8 mouse cellular contexts compared by ENCODE assay signal in genomic region chr6:125081394-125081793, GRCm38 (mm10). TPM values are rescaled to one million over a fixed set of nuclear protein-coding genes. Genes with fewer than 3 reads are reported as not detected.
DNase-seq lines count a peak whose midpoint lies in the region; ATAC-seq lines count a peak whose summit lies in the region.

No protein-coding gene starts in this region.

- peak overlapping the region; percentile 72 for H3K4me2 ChIP-seq in kidney, embryonic 14.5 days (replicated peaks; ENCODE audit: low read depth, low read length)
- peak overlapping the region; percentile 78 for H3K4me2 ChIP-seq in embryonic facial prominence, embryonic 13.5 days
- H3K4me2 ChIP-seq in hindbrain, embryonic 16.5 days (ENCODE audit: low read length), result peak overlapping the region; percentile 81
- H3K4me2 ChIP-seq in midbrain, embryonic 15.5 days, result peak overlapping the region; percentile 74

- no peak for DNase-seq in kidney, postnatal 14 days
- no peak for DNase-seq in Muller cell, postnatal 12 days (ENCODE audit: inconsistent ontology term)
- no peak for DNase-seq in adrenal gland, adult 8-10 months
- DNase-seq in retina, postnatal 1 day, result no peak

- H3K27ac ChIP-seq in kidney, embryonic 14.5 days (ENCODE audit: low read depth, low read length), result no peak overlapping the region
- H3K27ac ChIP-seq in embryonic facial prominence, embryonic 13.5 days, result peak overlapping the region; percentile 85
- peak overlapping the region; percentile 87 for H3K27ac ChIP-seq in hindbrain, embryonic 16.5 days (ENCODE audit: low read depth, low read length)
- H3K27ac ChIP-seq in midbrain, embryonic 15.5 days, result peak overlapping the region; percentile 94

- WGBS in kidney, embryonic 14.5 days, result 25% methylated on average over 25 of the region's 25 CpGs
- WGBS in embryonic facial prominence, embryonic 13.5 days, result 25% methylated on average over 25 of the region's 25 CpGs
- WGBS in hindbrain, embryonic 16.5 days, result 19% methylated on average over 25 of the region's 25 CpGs
- WGBS in midbrain, embryonic 15.5 days, result 23% methylated on average over 25 of the region's 25 CpGs

- no peaks in the 10 kb centered on the region for H3K9me3 ChIP-seq in kidney, embryonic 14.5 days (ENCODE audit: control insufficient read depth, low read length)
- H3K9me3 ChIP-seq in embryonic facial prominence, embryonic 13.5 days, result no peaks in the 10 kb centered on the region
- H3K9me3 ChIP-seq in hindbrain, embryonic 16.5 days (ENCODE audit: control insufficient read depth, low read length), result no peaks in the 10 kb centered on the region
- H3K9me3 ChIP-seq in midbrain, embryonic 15.5 days, result no peaks in the 10 kb centered on the region

- peak overlapping the region; percentile 42 for H3K4me3 ChIP-seq in kidney, embryonic 14.5 days (ENCODE audit: low read length)
- H3K4me3 ChIP-seq in embryonic facial prominence, embryonic 13.5 days, result peak overlapping the region; percentile 48
- peak overlapping the region; percentile 46 for H3K4me3 ChIP-seq in hindbrain, embryonic 16.5 days (ENCODE audit: low read length)
- H3K4me3 ChIP-seq in midbrain, embryonic 15.5 days, result peak overlapping the region; percentile 46

- ATAC-seq in kidney, embryonic 14.5 days (ENCODE audit: low FRiP score, low TSS enrichment), result no peak; the same call in 1 of the 2 replicates
- peak; percentile 27; the same call in 1 of the 2 replicates for ATAC-seq in embryonic facial prominence, embryonic 13.5 days (ENCODE audit: insufficient number of reproducible peaks, insufficient read depth, low FRiP score, low TSS enrichment, low read depth)
- no peak; the same call in 1 of the 2 replicates for ATAC-seq in hindbrain, embryonic 16.5 days
- no peak; the same call in 1 of the 2 replicates for ATAC-seq in midbrain, embryonic 15.5 days (replicated peaks)

- no peaks in the 10 kb centered on the region for H3K27me3 ChIP-seq in kidney, embryonic 14.5 days (ENCODE audit: control insufficient read depth, insufficient read depth, low read length)
- no peaks in the 10 kb centered on the region; the same call in 1 of the 2 replicates for H3K27me3 ChIP-seq in embryonic facial prominence, embryonic 13.5 days
- no peaks in the 10 kb centered on the region for H3K27me3 ChIP-seq in hindbrain, embryonic 16.5 days (replicated peaks; ENCODE audit: control insufficient read depth, insufficient read depth, low read length)
- H3K27me3 ChIP-seq in midbrain, embryonic 15.5 days (replicated peaks), result no peaks in the 10 kb centered on the region

- H3K9ac ChIP-seq in kidney, embryonic 14.5 days (ENCODE audit: low read depth, low read length), result peak overlapping the region; percentile 70
- H3K9ac ChIP-seq in embryonic facial prominence, embryonic 13.5 days, result peak overlapping the region; percentile 77
- H3K9ac ChIP-seq in hindbrain, embryonic 16.5 days (ENCODE audit: low read depth, low read length), result peak overlapping the region; percentile 75
- peak overlapping the region; percentile 55 for H3K9ac ChIP-seq in midbrain, embryonic 15.5 days

- peaks cover 5% of the 10 kb centered on the region for H3K4me1 ChIP-seq in kidney, embryonic 14.5 days (ENCODE audit: control insufficient read depth, insufficient read depth, low read length)
- peaks cover 8% of the 10 kb centered on the region for H3K4me1 ChIP-seq in embryonic facial prominence, embryonic 13.5 days
- H3K4me1 ChIP-seq in hindbrain, embryonic 16.5 days (ENCODE audit: control insufficient read depth, insufficient read depth, low read depth, low read length), result peaks cover 4% of the 10 kb centered on the region
- H3K4me1 ChIP-seq in midbrain, embryonic 15.5 days, result peaks cover 11% of the 10 kb centered on the region

- no peaks in the 10 kb centered on the region for H3K36me3 ChIP-seq in kidney, embryonic 14.5 days (ENCODE audit: control insufficient read depth, insufficient read depth, low read length)
- no peaks in the 10 kb centered on the region for H3K36me3 ChIP-seq in embryonic facial prominence, embryonic 13.5 days
- no peaks in the 10 kb centered on the region for H3K36me3 ChIP-seq in hindbrain, embryonic 16.5 days (ENCODE audit: control insufficient read depth, insufficient read depth, low read length)
- H3K36me3 ChIP-seq in midbrain, embryonic 15.5 days (replicated peaks), result no peaks in the 10 kb centered on the region

RNA-seq across cellular contexts. Expression of gene Lpar5, which starts 13.7 kb away (rescaled TPM):
- polyA plus RNA-seq in kidney, embryonic 14.5 days (2014; fragmentation: Nextera tagmentation; extraction: Ambion mirVana), result 0.43 and 0.45 TPM in 2 replicates
- polyA plus RNA-seq in embryonic facial prominence, embryonic 13.5 days (2015; fragmentation: Nextera tagmentation; extraction: Ambion mirVana), result 0.59 and 0.97 TPM in 2 replicates
- 0.36 and 0.85 TPM in 2 replicates for polyA plus RNA-seq in hindbrain, embryonic 16.5 days (2015; fragmentation: Nextera tagmentation; extraction: Ambion mirVana)
- polyA plus RNA-seq in midbrain, embryonic 15.5 days (2015; fragmentation: Nextera tagmentation; extraction: Ambion mirVana), result 0.56 and 0.60 TPM in 2 replicates
- total RNA-seq in adrenal gland, adult 8-10 months (2022), result 1 to 10 TPM in 1 of 4 experiments, under 1 TPM in 3; 0.73 to 1.3 (median 0.83) TPM

RNA-seq across cellular contexts. Expression of gene Chd4, which starts 14.4 kb away (rescaled TPM):
- polyA plus RNA-seq in kidney, embryonic 14.5 days (2014; fragmentation: Nextera tagmentation; extraction: Ambion mirVana), result 72.1 and 106 TPM in 2 replicates
- polyA plus RNA-seq in embryonic facial prominence, embryonic 13.5 days (2015; fragmentation: Nextera tagmentation; extraction: Ambion mirVana), result 83.3 and 91.2 TPM in 2 replicates
- 66.6 and 68.4 TPM in 2 replicates for polyA plus RNA-seq in hindbrain, embryonic 16.5 days (2015; fragmentation: Nextera tagmentation; extraction: Ambion mirVana)
- polyA plus RNA-seq in midbrain, embryonic 15.5 days (2015; fragmentation: Nextera tagmentation; extraction: Ambion mirVana), result 105 and 125 TPM in 2 replicates
- total RNA-seq in adrenal gland, adult 8-10 months (2022), result 100 to 1,000 TPM; 140 to 272 (median 202) TPM

RNA-seq across cellular contexts. Expression of gene Acrbp, which starts 31.9 kb away (rescaled TPM):
- polyA plus RNA-seq in kidney, embryonic 14.5 days (2014; fragmentation: Nextera tagmentation; extraction: Ambion mirVana), result 14.0 and 14.7 TPM in 2 replicates
- polyA plus RNA-seq in embryonic facial prominence, embryonic 13.5 days (2015; fragmentation: Nextera tagmentation; extraction: Ambion mirVana), result 21.7 and 22.7 TPM in 2 replicates
- 18.2 and 20.9 TPM in 2 replicates for polyA plus RNA-seq in hindbrain, embryonic 16.5 days (2015; fragmentation: Nextera tagmentation; extraction: Ambion mirVana)
- polyA plus RNA-seq in midbrain, embryonic 15.5 days (2015; fragmentation: Nextera tagmentation; extraction: Ambion mirVana), result 18.4 and 19.6 TPM in 2 replicates
- total RNA-seq in adrenal gland, adult 8-10 months (2022), result 10 to 100 TPM in 1 of 4 experiments, 1 to 10 TPM in 3; 6.9 to 12.1 (median 9.1) TPM

RNA-seq across cellular contexts. Expression of gene Ing4, which starts 41.8 kb away (rescaled TPM):
- 111 and 144 TPM in 2 replicates for polyA plus RNA-seq in kidney, embryonic 14.5 days (2014; fragmentation: Nextera tagmentation; extraction: Ambion mirVana)
- polyA plus RNA-seq in embryonic facial prominence, embryonic 13.5 days (2015; fragmentation: Nextera tagmentation; extraction: Ambion mirVana), result 164 and 187 TPM in 2 replicates
- 133 and 137 TPM in 2 replicates for polyA plus RNA-seq in hindbrain, embryonic 16.5 days (2015; fragmentation: Nextera tagmentation; extraction: Ambion mirVana)
- 165 and 178 TPM in 2 replicates for polyA plus RNA-seq in midbrain, embryonic 15.5 days (2015; fragmentation: Nextera tagmentation; extraction: Ambion mirVana)
- total RNA-seq in adrenal gland, adult 8-10 months (2022), result 10 to 100 TPM; 62.7 to 74.3 (median 72.6) TPM

RNA-seq across cellular contexts. Expression of gene Nop2, which starts 50.3 kb away (rescaled TPM):
- 58.2 and 67.2 TPM in 2 replicates for polyA plus RNA-seq in kidney, embryonic 14.5 days (2014; fragmentation: Nextera tagmentation; extraction: Ambion mirVana)
- 62.5 and 69.3 TPM in 2 replicates for polyA plus RNA-seq in embryonic facial prominence, embryonic 13.5 days (2015; fragmentation: Nextera tagmentation; extraction: Ambion mirVana)
- 48.6 and 50.7 TPM in 2 replicates for polyA plus RNA-seq in hindbrain, embryonic 16.5 days (2015; fragmentation: Nextera tagmentation; extraction: Ambion mirVana)
- polyA plus RNA-seq in midbrain, embryonic 15.5 days (2015; fragmentation: Nextera tagmentation; extraction: Ambion mirVana), result 48.4 and 49.1 TPM in 2 replicates
- 10 to 100 TPM; 41.6 to 48.8 (median 43.4) TPM for total RNA-seq in adrenal gland, adult 8-10 months (2022)
